Mouse (Mus musculus) lung, postnatal 0 days (tissue): ENCODE results near the gene Perp.

Experiments used
- CTCF ChIP-seq: IDR thresholded peaks from 2 replicates; pipeline ENCODE4 v1.5.1; 2016; ENCODE audit warnings: antibody characterized with exemption, mild to moderate bottlenecking
- EP300 ChIP-seq: IDR thresholded peaks from 2 replicates; pipeline ENCODE4 v1.6.1; 2016; ENCODE audit warnings: antibody characterized with exemption, mild to moderate bottlenecking, control low read depth

- no peak for TF ChIP-seq CTCF
- TF ChIP-seq EP300 = no peak
Measured at GRCm38 (mm10) chr10:18878111-18878510, 33.3 kb downstream of the Perp start.
